Comparison of ENCODE assay signal across 8 mouse cellular contexts in genomic region chr4:135203279-135203678, GRCm38 (mm10).
DNase-seq lines count a peak whose midpoint lies in the region; ATAC-seq and TF ChIP-seq lines count a peak whose summit lies in the region.

No protein-coding gene starts in this region.

- peak overlapping the region; percentile 39 for H3K9ac ChIP-seq in heart, embryonic 16.5 days (ENCODE audit: low read length)
- no peak overlapping the region for H3K9ac ChIP-seq in limb, embryonic 15.5 days
- no peak overlapping the region for H3K9ac ChIP-seq in midbrain, embryonic 14.5 days (replicated peaks; ENCODE audit: low read length)

- peak overlapping the region; percentile 41 for H3K4me3 ChIP-seq in heart, embryonic 16.5 days (ENCODE audit: low read length)
- peak overlapping the region; percentile 24 for H3K4me3 ChIP-seq in limb, embryonic 15.5 days
- H3K4me3 ChIP-seq in midbrain, embryonic 14.5 days (replicated peaks; ENCODE audit: low read depth, low read length) = no peak overlapping the region
- H3K4me3 ChIP-seq in thymus, adult 2 months (ENCODE audit: control insufficient read depth, insufficient read depth, low read length) = peak overlapping the region; percentile 50

- peak; percentile 89 for DNase-seq in CD4-positive helper T cell, adult 2 months (ENCODE audit: low read depth, low spot score)
- DNase-seq in c-Kit-positive CD71-negative TER-119-negative erythroid progenitor cells, embryonic 14.5 days (ENCODE audit: low read depth) = peak; percentile 79
- DNase-seq in midbrain, embryonic 14.5 days = no peak
- peak; percentile 52 for DNase-seq in thymus, adult 2 months
- no peak for DNase-seq in layer of hippocampus, postnatal 36 days
- DNase-seq in layer of hippocampus, adult 8-10 months (ENCODE audit: low spot score in 2 of 2) = no peak

- H3K27me3 ChIP-seq in heart, embryonic 16.5 days (ENCODE audit: control insufficient read depth, insufficient read depth, low read length) = peaks cover 19% of the 10 kb centered on the region
- peaks cover 49% of the 10 kb centered on the region for H3K27me3 ChIP-seq in limb, embryonic 15.5 days
- peaks cover 15% of the 10 kb centered on the region; the same call in 1 of the 2 replicates for H3K27me3 ChIP-seq in midbrain, embryonic 14.5 days (ENCODE audit: control insufficient read depth, insufficient read depth, low read length)
- no peaks in the 10 kb centered on the region for H3K27me3 ChIP-seq in thymus, adult 2 months (ENCODE audit: control insufficient read depth, insufficient read depth, low read length)

- H3K4me1 ChIP-seq in heart, embryonic 16.5 days (ENCODE audit: control insufficient read depth, insufficient read depth, low read length) = peaks cover 17% of the 10 kb centered on the region
- peaks cover 17% of the 10 kb centered on the region for H3K4me1 ChIP-seq in limb, embryonic 15.5 days
- peaks cover 5% of the 10 kb centered on the region for H3K4me1 ChIP-seq in midbrain, embryonic 14.5 days (ENCODE audit: control insufficient read depth, insufficient read depth, low read length)
- H3K4me1 ChIP-seq in thymus, adult 2 months (replicated peaks; ENCODE audit: control insufficient read depth, insufficient read depth, low read length) = peaks cover 37% of the 10 kb centered on the region

- H3K4me2 ChIP-seq in heart, embryonic 16.5 days (ENCODE audit: low read depth, low read length) = peak overlapping the region; percentile 65
- H3K4me2 ChIP-seq in limb, embryonic 15.5 days = peak overlapping the region; percentile 50
- peak overlapping the region; percentile 42 for H3K4me2 ChIP-seq in midbrain, embryonic 14.5 days (ENCODE audit: low read length)

- peak overlapping the region; percentile 27; the same call in 1 of the 2 replicates for H3K27ac ChIP-seq in heart, embryonic 16.5 days (ENCODE audit: low read length)
- no peak overlapping the region for H3K27ac ChIP-seq in limb, embryonic 15.5 days
- H3K27ac ChIP-seq in midbrain, embryonic 14.5 days (replicated peaks; ENCODE audit: low read depth, low read length) = no peak overlapping the region
- H3K27ac ChIP-seq in thymus, adult 2 months (ENCODE audit: control insufficient read depth, insufficient read depth, low read length) = peak overlapping the region; percentile 55; the same call in 1 of the 2 replicates

- 5% methylated on average over 14 of the region's 14 CpGs for WGBS in heart, embryonic 16.5 days
- 4% methylated on average over 14 of the region's 14 CpGs for WGBS in limb, embryonic 15.5 days
- 21% methylated on average over 14 of the region's 14 CpGs for WGBS in midbrain, embryonic 14.5 days
- WGBS in thymus, adult 2 months = under 1% methylated on average over 14 of the region's 14 CpGs

- H3K9me3 ChIP-seq in heart, embryonic 16.5 days (replicated peaks; ENCODE audit: control insufficient read depth, low read length) = 0 out of 2 replicates have a peak, but pooled peaks cover 2% of the 10 kb centered on the region
- H3K9me3 ChIP-seq in limb, embryonic 15.5 days = no peaks in the 10 kb centered on the region
- no peaks in the 10 kb centered on the region for H3K9me3 ChIP-seq in midbrain, embryonic 14.5 days (ENCODE audit: control insufficient read depth, low read length)

- no peak for ATAC-seq in heart, embryonic 16.5 days (replicated peaks; ENCODE audit: extremely low read depth, insufficient read depth, low FRiP score)
- ATAC-seq in limb, embryonic 15.5 days (ENCODE audit: insufficient number of reproducible peaks, low FRiP score, low TSS enrichment, low read depth) = no peak
- no peak for ATAC-seq in midbrain, embryonic 14.5 days (ENCODE audit: low FRiP score, low TSS enrichment)

- no peaks in the 10 kb centered on the region for H3K36me3 ChIP-seq in heart, embryonic 16.5 days (ENCODE audit: control insufficient read depth, insufficient read depth)
- no peaks in the 10 kb centered on the region for H3K36me3 ChIP-seq in limb, embryonic 15.5 days
- no peaks in the 10 kb centered on the region for H3K36me3 ChIP-seq in midbrain, embryonic 14.5 days (ENCODE audit: control insufficient read depth, insufficient read depth, low read length)
- H3K36me3 ChIP-seq in thymus, adult 2 months (ENCODE audit: control insufficient read depth, insufficient read depth, low read length) = no peaks in the 10 kb centered on the region

- no peak for TF ChIP-seq POLR2A in thymus, adult 2 months (IDR thresholded peaks at IDR 0.05; ENCODE audit: control insufficient read depth, extremely low read depth, insufficient read depth, low read length, poor library complexity)

- no peak for TF ChIP-seq CTCF in thymus, adult 2 months (IDR thresholded peaks at IDR 0.05; ENCODE audit: borderline replicate concordance, control insufficient read depth, extremely low read depth, insufficient read depth, low read length, poor library complexity)

Comparison
In these comparisons a context has a peak if more than half of its experiments do, and no peak if none do; other contexts are left out.
1. DNase-seq: peak in CD4-positive helper T cell, adult 2 months (single experiment), c-Kit-positive CD71-negative TER-119-negative erythroid progenitor cells, embryonic 14.5 days (single experiment) and thymus, adult 2 months (single experiment); none in midbrain, embryonic 14.5 days (single experiment), layer of hippocampus, postnatal 36 days (0 of 2) and layer of hippocampus, adult 8-10 months (0 of 2).
2. H3K27ac ChIP-seq: peak in heart, embryonic 16.5 days (single experiment) and thymus, adult 2 months (single experiment); none in limb, embryonic 15.5 days (single experiment) and midbrain, embryonic 14.5 days (single experiment).
3. Peak in every context shown above with its lines, with median percentiles within 50 percentile points of each other: H3K4me2 ChIP-seq.